Mouse (Mus musculus): ENCODE measurements around the gene Ppard. TPM values are rescaled to one million over a fixed set of nuclear protein-coding genes. Genes with fewer than 3 reads are reported as not detected.

Ppard gene
- polyA plus RNA-seq, 1 experiment from 2014 or later: 20.3 TPM

DNA sequence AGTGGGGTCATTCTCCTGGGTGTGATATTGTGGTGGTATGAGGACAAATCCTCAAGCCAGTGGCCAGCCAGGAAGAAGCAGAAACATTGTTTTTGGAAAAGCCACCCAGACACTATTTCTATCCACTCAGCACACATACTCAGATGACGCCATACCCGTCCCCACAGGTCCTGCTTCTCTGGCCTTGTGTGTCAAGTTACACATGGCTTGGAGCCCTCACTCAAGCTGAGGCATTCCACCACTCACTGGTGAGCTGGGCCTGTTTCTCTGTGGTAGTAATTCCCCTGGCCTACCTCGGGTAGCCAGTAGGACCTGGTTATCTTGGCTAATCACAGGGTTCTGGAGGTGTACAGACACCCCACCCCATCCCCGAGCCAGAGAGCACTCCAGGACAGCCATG, 61.2 kb downstream of the Ppard start:
- WGBS (ENCODE audit: missing documents): 56% methylated on average over 4 of the region's 4 CpGs
- peak overlapping the region; percentile 62 for H3K27ac ChIP-seq

DNA sequence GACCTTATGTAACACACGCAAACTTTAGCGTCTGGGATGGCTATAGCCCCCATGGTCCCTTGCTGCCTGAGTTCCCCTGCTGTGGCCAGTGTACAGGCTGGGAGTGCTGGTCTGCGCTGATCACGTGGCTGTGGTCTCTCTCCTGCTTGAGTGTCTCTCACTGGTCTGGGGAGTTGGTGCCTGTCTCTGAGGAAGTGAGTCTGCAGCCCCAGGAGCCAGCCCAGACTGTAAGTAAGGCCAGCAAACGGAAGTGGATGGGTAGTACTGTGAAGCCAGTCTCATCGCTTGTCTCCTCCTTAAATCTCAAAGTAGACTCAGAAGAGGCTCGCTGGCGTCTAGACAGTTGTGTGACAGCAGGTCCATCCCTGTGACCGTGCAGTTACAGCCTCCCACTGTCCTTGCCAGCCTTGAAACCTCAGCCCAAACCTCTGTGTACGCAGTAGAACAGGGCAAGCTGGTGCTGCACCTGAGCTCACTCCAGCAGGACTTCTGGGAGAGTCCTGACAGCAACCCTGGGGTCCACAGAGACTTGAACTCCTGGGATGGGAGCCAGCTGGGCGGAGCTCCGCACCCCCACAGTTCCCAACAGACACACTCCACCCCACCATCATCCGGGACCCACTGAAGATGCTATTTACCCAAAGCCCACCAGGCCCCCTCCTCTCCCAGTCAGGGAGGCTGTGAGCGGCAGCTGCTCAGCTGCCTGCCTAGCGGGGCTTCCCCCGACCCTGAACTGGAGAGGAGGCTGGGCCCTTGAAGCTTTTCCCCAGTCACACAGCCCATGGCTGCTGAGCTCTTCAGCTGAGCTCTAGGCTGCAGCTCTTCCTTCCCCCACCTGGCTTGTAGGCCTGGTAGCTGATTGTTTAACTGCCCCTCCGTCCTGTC, 62.2 kb downstream of the Ppard start:
- Histone ChIP-seq H3K4me3 (ENCODE audit: inconsistent target) (no peak overlapping the region), H3K36me3 (ENCODE audit: inconsistent target) (peaks cover 15% of the 10 kb centered on the region), H3K27ac (peak overlapping the region; percentile 62), H3K79me2 (ENCODE audit: inconsistent target) (no peaks in the 10 kb centered on the region; the same call in 1 of the 2 replicates)
- WGBS (ENCODE audit: missing documents): 25% methylated on average over 17 of the region's 17 CpGs

More for the DNA sequence above, 61.2 kb downstream of the Ppard start:
- peaks cover 6% of the 10 kb centered on the region for H3K36me3 ChIP-seq (ENCODE audit: inconsistent target)
- no peaks in the 10 kb centered on the region; the same call in 1 of the 2 replicates for H3K79me2 ChIP-seq (ENCODE audit: inconsistent target)
- no peak overlapping the region for H3K4me3 ChIP-seq (ENCODE audit: inconsistent target)

DNA sequence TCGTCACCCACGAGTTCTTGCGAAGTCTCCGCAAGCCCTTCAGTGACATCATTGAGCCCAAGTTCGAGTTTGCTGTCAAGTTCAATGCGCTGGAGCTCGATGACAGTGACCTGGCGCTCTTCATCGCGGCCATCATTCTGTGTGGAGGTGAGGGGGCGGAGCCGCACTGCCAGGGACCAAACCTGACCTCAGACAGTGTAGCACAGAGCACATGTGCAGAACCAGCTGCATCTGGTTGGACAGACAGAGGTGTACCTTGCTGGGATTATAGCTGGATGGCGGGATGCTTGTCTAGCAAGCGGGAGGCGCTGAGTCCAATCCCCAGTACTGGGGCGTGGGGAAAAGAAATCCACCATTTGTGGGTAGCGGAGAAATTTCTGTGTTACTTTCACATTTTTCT, 66.4 kb downstream of the Ppard start:
- no peak overlapping the region for H3K4me3 ChIP-seq (ENCODE audit: inconsistent target)
- no peaks in the 10 kb centered on the region for H3K79me2 ChIP-seq (ENCODE audit: inconsistent target)
- H3K27ac ChIP-seq: no peak overlapping the region
- peaks cover 22% of the 10 kb centered on the region for H3K36me3 ChIP-seq (ENCODE audit: inconsistent target)
- 87% methylated on average over 17 of the region's 17 CpGs for WGBS (ENCODE audit: missing documents)

DNA sequence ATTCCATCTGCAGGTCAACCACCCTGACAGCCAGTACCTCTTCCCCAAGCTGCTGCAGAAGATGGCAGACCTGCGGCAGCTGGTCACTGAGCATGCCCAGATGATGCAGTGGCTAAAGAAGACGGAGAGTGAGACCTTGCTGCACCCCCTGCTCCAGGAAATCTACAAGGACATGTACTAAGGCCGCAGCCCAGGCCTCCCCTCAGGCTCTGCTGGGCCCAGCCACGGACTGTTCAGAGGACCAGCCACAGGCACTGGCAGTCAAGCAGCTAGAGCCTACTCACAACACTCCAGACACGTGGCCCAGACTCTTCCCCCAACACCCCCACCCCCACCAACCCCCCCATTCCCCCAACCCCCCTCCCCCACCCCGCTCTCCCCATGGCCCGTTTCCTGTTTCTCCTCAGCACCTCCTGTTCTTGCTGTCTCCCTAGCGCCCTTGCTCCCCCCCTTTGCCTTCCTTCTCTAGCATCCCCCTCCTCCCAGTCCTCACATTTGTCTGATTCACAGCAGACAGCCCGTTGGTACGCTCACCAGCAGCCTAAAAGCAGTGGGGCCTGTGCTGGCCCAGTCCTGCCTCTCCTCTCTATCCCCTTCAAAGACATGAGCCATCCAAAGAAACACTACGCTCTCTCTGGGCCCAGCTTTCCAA, 67.3 kb downstream of the Ppard start:
- Histone ChIP-seq H3K4me3 (ENCODE audit: inconsistent target) (no peak overlapping the region), H3K79me2 (ENCODE audit: inconsistent target) (no peaks in the 10 kb centered on the region), H3K27ac (no peak overlapping the region), H3K36me3 (ENCODE audit: inconsistent target) (peaks cover 22% of the 10 kb centered on the region)
- 54% methylated on average over 8 of the region's 11 CpGs for WGBS (ENCODE audit: missing documents)

DNA sequence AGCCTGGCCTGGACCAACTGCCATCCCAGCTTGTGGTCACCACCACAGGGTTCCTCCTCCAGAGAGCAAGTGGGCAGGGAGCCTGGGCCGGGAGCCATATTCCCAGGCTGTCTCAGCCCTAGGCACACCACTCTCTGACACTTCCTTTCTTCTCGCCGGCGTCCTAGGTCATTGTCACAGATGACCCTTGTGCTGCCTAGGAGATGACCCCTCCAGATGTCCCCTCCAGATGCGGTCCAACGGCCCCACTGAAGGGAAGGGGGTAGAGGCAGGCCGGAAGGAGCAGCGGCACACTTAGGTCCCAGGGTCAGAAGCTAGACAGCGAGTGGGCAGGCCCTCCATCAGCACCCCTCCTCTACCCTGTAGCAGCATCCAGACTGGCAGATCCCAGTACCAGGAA, 67.8 kb downstream of the Ppard start:
- 69% methylated on average over 9 of the region's 9 CpGs for WGBS (ENCODE audit: missing documents)
- Histone ChIP-seq H3K27ac (no peak overlapping the region), H3K79me2 (ENCODE audit: inconsistent target) (no peaks in the 10 kb centered on the region), H3K4me3 (ENCODE audit: inconsistent target) (no peak overlapping the region), H3K36me3 (ENCODE audit: inconsistent target) (peaks cover 22% of the 10 kb centered on the region)

DNA sequence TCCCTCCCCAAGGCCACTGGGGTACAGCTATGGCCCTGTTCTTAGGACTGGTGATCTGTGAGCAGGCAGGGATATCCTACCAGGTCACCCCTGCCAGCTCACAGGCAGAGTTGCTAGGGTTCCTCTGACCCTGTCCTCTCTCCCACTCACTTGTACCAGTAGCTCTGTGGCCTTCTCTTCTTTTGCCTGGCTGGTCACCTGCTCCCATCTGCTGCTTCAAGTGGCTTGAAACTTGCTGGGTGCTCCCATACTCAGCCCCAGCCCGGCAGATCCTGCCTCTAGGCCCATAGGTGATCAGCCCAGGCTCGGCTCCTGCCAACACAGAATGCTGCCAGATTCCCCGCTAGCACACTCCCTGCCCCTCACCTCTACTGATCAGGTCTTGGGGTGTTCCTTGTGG, 68.3 kb downstream of the Ppard start:
- peaks cover 22% of the 10 kb centered on the region for H3K36me3 ChIP-seq (ENCODE audit: inconsistent target)
- H3K27ac ChIP-seq: no peak overlapping the region
- no peaks in the 10 kb centered on the region for H3K79me2 ChIP-seq (ENCODE audit: inconsistent target)
- no peak overlapping the region for H3K4me3 ChIP-seq (ENCODE audit: inconsistent target)
- WGBS (ENCODE audit: missing documents): 87% methylated on average over 3 of the region's 3 CpGs

DNA sequence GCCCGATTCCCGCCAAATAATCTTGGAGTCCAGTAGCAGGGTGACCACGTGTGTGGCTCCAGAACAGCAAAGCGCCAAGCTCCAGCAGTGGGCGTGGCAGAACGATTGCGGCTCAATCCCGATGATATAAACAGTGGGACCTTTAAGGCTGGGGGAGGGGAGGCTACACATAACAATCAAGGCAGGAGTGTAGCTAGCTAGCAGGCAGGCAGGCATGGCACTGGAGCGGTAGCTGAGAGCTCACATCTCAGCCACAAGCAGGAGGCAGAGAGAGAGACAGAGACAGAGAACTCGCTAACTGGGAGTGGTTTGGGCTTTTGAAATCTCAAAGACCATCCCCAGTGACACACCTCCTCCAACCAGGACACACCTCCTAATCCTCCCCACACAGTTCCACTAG, 72.7 kb downstream of the Ppard start:
- Histone ChIP-seq H3K79me2 (ENCODE audit: inconsistent target) (no peaks in the 10 kb centered on the region), H3K36me3 (ENCODE audit: inconsistent target) (peaks cover 4% of the 10 kb centered on the region; the same call in 1 of the 2 replicates), H3K4me3 (ENCODE audit: inconsistent target) (no peak overlapping the region), H3K27ac (no peak overlapping the region)
- 89% methylated on average over 9 of the region's 10 CpGs for WGBS (ENCODE audit: missing documents)

DNA sequence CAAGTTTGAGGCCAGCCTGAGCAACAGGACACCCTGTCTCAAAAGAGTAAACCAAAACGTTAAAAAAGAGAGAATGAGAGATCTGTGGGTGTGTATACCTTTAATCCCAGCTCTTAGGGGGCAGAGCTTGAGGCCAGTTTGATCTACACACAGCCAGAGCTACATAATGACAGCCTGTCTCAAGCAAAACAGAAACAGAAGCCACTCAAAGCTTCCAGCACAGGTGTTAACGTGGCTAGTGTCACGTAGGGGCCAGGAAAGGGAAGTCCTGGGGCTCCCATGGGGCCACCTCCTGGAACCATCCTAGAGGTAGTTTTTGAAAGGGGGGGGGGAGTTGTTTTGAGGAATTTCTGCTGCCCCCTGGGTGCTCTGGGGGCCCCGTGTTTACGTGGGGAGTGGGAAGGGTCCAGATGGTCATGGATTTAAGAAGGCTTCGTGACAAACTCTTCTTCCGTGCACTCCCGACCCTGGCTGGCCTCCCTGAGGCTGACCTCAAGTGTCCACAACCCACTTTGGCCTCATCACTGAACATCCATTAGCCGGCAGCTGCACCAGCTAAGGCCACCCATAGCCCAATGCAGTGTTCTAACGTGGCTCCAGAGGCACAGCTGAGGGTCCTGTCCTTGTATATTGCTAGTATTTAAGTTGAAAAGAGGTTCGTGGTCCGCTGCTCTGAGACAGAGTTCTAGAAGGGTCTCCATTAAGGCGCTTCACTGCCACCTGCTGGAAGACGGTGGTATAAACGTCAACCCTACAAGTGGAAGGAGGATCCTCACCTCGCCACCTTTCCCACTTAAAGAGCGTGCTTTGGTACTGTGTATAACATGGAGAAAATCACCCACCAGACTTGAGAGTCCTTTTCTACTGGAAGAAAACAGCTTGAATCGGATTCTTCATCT, 76.0 kb downstream of the Ppard start:
- Histone ChIP-seq H3K27ac (no peak overlapping the region), H3K79me2 (ENCODE audit: inconsistent target) (no peaks in the 10 kb centered on the region), H3K36me3 (ENCODE audit: inconsistent target) (no peaks in the 10 kb centered on the region), H3K4me3 (ENCODE audit: inconsistent target) (no peak overlapping the region)
- 11% methylated on average over 18 of the region's 18 CpGs for WGBS (ENCODE audit: missing documents)

DNA sequence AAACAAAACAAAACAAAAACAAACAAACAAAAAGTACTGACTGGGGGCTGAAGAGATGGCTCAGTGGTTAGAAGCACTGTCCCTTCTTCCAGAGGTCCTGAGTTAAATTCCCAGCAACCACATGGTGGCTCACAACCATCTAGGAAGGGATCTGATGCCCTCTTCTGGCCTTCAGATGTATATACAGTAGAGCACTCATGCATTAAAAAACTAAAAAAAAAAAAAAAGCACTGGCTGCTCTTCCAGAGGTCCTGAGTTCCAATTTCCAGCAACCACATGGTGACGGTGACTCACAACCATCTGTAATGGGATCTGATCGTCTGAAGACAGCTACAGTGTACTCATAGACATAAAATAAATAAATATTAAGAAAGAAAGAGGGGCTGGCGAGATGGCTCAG, 78.3 kb downstream of the Ppard start:
- WGBS (ENCODE audit: missing documents): 92% methylated on average over 3 of the region's 3 CpGs

DNA sequence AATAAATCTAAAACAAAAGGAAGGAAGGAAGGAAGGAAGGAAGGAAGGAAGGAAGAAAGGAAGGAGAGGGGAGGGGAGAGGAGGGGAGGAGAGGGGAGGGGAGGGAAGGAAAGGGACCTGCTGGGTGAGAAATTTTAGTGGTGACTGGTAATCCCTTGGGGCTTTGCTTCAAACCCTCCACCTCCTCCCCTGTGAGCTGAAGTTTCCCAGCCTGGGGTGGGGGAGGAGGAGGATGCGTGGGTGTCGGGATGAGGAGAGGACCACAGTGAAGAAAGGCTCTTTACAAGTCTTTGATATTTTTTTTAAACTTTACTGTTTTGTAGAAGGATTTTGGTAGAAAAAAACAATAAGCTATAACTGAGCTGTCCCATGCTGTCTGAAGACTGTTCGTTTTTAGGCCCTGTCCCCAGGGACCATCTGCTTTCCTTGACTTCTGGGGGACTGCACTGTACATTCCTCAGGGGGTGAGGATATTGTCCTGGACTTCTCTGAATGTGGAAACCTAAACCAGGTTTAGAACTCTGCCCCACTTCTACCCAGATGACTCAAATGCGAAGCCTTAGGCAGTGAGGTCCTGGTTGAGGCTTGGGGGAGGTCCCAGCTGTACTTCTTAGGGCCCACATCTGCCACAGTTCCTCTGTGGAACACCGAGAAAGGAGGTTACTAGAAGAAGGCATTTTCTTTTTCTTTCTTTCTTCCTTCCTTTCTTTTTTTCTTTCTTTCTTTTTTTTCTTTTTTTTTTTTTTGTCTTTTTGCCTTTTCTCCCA, 79.0 kb downstream of the Ppard start:
- 76% methylated on average over 5 of the region's 5 CpGs for WGBS (ENCODE audit: missing documents)
- no peak overlapping the region for H3K4me3 ChIP-seq (ENCODE audit: inconsistent target)

More for the DNA sequence above, 78.3 kb downstream of the Ppard start:
- Histone ChIP-seq H3K79me2 (ENCODE audit: inconsistent target) (peaks cover 12% of the 10 kb centered on the region; the same call in 1 of the 2 replicates), H3K27ac (no peak overlapping the region), H3K36me3 (ENCODE audit: inconsistent target) (peaks cover under 1% of the 10 kb centered on the region; the same call in 1 of the 2 replicates), H3K4me3 (ENCODE audit: inconsistent target) (no peak overlapping the region)

DNA sequence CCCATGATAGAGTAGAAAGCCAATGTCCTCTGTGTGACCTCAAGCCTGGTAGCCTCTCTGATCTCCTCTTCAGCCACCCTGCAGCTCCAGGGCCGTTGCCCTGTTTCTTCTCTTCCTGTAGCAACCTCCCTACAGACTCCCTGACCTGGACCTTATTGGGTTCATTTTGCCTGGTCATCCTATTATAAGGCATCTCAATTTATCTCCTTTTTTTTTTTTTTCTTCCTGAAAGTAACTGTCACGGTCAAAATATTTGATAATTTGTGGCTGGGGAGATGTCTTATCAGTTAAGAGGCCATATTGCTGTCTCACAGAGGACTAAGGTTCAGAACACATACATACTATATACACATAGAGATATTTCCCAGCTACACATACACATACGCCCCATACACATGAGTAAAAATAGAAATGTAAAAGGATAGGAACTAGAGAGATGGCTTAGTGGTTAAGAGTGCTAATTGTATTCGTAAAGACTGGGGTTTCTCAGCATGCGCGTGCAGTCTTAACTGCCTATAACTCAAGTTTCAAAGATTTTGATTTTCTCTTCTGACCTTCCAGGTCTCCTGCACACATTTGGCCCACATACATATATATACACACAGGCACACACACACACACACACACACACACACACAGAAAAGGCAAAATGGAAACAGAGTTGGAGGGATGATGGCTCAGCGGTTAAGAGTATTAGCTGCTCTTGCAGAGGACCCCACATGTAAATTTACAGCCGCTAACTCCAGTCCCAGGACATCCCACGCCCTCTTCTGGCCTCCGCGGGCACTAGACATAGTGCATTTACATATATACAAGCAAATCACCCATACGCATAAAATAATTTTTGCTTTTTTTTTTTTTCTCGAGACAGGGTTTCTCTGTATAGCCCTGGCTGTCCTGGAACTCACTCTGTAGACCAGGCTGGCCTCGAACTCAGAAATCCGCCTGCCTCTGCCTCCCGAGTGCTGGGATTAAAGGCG, 80.0 kb downstream of the Ppard start:
- Histone ChIP-seq H3K27ac (peak overlapping the region; percentile 42), H3K4me3 (ENCODE audit: inconsistent target) (peak overlapping the region; percentile 44)
- WGBS (ENCODE audit: missing documents): 72% methylated on average over 5 of the region's 17 CpGs

More for the DNA sequence above, 79.0 kb downstream of the Ppard start:
- Histone ChIP-seq H3K79me2 (ENCODE audit: inconsistent target) (peaks cover 12% of the 10 kb centered on the region; the same call in 1 of the 2 replicates), H3K27ac (no peak overlapping the region), H3K36me3 (ENCODE audit: inconsistent target) (peaks cover 8% of the 10 kb centered on the region; the same call in 1 of the 2 replicates)

DNA sequence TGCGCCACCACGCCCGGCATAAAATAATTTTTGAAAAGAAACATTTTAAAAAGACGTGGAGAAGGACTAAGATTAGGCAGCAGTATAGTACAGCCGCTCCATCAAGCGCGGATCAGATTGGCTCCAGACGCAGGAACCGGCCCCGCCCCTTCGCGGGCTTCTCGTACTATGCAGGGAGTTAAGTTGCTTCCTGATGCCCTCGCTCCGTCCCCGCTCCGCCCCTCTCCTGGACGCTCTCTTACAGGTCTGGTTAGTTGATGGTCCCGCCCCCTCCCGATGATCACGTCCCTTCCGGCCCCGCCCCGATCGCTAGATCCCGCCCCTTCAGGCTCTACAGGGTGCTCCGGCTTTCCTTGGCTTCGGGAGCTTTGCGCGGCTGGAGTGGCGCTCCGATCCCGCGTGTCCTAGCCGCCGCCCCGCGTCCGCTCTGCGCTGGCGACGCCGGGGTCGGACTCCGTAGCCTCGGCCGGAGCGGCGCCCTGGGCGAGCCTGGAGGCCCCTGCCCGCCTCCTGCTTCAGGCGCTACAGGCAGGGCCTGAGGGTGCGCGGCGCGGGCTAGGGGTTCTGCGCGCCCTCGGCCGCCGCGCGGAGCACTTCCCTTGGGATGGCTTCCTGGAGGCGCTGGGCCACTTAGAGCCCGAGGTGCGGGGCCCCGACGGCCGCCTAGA, 80.8 kb downstream of the Ppard start, which contains the start of gene Fance:
Gene Fance (plus strand): TSS at position 308 of the 668 bp plus-strand sequence.
- 1% methylated on average over 65 of the region's 69 CpGs for WGBS (ENCODE audit: missing documents)
- Histone ChIP-seq H3K79me2 (ENCODE audit: inconsistent target) (peaks cover 12% of the 10 kb centered on the region; the same call in 1 of the 2 replicates), H3K4me3 (ENCODE audit: inconsistent target) (peak within 1 kb of the TSS; percentile 47), H3K36me3 (ENCODE audit: inconsistent target) (peaks cover 23% of the 10 kb centered on the region), H3K27ac (peak within 1 kb of the TSS; percentile 42)

More for the DNA sequence above, 80.0 kb downstream of the Ppard start:
- H3K79me2 ChIP-seq (ENCODE audit: inconsistent target): peaks cover 12% of the 10 kb centered on the region; the same call in 1 of the 2 replicates
- peaks cover 18% of the 10 kb centered on the region for H3K36me3 ChIP-seq (ENCODE audit: inconsistent target)

Data from macrophage (primary cell).